Mouse (Mus musculus) skeletal muscle tissue, adult 2 months (tissue): Measurements from ENCODE around the gene Tmem11.
"Not testable (repeated sequence)": the region's sequence is repeated elsewhere in the genome, so short reads cannot be mapped to it uniquely, and the experiment has no call there.

Experiments used
- DNase-seq: peaks from one replicate; pipeline ENCODE4 v3.0.0-alpha.2; 2012; ENCODE audit warnings: low read depth, low spot score

Gene Tmem11

DNA sequence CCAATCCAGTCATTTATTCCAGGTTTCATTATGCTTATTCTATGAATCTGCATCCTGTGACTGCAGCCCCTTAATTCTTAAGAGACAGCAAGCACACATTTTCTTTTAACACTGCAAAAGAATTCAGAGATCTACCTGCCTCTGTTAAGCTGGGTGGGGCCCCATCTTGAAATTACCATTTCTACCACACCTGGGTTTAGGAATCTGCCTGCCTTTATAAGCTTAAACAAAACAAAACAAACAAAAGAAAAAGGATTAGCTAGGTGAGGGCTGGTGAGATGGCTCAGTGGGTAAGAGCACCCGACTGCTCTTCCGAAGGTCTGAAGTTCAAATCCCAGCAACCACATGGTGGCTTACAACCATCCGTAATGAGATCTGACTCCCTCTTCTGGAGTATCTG lies 7.9 kb upstream of the Tmem11 start:
- not testable (repeated sequence) for DNase-seq

DNA sequence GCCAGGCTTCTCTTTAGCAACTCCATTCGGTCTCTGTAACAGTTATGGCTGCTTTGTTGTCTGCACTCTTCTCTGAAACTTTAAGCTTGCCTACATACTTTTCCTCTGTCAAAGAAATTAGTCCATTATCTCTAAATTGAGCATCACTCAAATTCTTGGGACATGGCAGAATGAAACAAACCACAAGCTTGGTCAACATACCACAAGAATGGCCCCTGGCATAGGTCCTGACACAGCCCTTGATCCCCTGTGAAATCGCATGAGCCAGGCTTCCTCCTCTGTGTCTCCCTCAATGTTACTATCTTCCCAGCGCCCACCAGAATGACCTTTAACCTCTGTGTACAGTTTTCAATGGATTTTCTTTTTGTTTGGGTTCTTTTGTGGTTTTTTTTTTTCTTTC lies 3.3 kb upstream of the Tmem11 start:
- no peak for DNase-seq

DNA sequence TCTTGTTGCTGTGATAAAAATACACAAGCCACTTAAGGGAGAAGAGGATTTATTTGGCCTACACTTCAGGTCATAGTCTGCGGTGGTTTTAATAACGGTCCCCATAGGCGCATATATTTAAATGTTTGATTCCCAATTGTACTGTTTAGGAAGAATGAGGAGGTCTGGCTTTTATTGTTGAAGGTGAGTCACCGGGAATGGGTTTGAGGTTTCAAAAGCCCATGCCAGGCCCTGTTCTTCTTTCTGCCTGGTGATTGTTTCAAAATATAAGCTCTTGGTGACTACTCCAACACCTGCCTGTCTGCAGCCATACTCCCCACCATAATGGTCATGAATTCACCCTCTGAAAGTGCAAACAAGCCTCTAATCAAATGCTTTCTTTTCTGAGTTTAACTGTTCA lies 1.5 kb upstream of the Tmem11 start:
- DNase-seq: no peak

DNA sequence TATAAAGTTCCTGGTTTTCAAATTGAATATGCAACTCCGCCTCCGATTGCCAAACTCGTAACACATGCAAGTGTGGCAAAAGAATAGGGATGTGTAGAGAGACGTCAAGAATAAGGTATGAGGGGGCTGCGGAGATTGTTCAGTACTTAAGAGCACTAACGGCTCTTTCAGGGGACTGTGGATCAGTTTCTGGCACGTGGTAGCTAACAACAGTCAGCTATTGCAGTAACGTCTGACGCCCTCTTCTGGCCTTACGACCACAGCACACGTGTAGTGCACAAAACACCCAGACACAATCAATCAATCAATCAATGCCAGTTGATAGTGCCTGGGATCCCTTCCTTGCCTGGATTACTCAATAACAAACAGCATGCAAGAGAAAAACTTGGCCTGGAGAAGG lies 351 bp upstream of the Tmem11 start:
- DNase-seq: peak; percentile 72

DNA sequence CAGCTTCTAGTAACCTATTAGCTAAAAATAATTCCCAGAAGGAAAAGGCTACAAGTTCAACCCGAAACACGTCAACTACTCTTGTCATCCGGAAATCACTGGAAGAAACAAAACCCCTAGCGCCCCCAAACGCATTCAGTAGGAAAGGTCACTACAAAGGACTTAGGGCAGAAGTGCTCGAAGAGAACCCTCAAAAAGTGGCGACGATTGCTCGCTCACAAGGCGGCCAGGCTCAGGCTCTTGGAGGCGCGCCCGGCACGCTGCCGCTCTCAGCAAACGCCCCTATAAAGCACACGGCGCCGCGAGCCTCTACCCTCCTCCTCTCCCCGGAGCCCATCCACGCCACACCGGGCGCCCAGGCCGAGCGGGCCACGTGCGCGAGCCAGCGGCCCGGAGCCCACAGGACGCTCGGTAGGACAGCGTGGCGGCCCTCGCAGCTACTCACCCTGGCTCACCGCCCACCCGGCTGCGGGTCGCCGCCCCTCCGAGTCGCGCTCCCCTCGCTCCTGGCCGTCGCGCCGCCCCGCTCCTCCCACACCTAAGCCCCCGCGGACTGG lies 938 bp downstream of the Tmem11 start:
- DNase-seq: peak; percentile 67

DNA sequence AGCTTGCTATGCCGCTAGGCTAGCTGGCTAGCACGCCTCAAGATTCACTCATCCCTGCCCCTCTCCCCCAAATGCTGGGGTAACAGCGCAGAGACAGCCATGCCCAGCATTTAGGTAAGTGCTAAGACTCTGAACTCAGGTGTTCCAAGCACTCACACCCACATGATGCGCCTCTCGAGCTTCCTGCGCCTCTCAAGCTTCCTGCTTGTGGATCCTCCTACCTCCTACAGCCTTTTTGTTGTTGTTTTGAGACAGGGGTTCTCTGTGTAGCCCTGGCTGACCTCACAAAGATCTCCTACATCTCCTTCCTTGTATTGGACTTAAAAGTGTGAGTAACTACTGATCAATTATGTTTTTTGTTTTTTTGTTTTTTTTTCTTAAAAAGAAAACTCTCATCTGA lies 6.0 kb downstream of the Tmem11 start:
- no peak for DNase-seq

DNA sequence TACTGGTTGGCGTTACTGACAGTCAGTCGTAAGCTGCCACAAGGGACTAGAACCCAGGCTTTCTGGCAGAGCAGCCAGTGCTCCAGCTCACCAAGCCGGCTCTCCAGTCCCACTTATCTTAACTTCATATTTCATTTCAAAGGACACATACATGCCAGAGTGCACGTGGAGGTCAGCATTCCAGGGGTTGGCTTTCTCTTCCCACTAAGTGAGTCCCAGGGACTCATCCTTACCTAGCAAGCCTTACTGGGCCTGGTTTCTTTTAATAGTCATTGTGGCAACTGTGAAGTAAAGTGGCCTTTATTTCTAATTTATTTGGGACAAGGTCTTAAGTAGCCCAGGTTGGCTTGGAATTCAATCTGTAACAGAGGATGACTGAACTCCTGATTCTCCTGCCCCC lies 7.7 kb downstream of the Tmem11 start:
- no peak for DNase-seq

DNA sequence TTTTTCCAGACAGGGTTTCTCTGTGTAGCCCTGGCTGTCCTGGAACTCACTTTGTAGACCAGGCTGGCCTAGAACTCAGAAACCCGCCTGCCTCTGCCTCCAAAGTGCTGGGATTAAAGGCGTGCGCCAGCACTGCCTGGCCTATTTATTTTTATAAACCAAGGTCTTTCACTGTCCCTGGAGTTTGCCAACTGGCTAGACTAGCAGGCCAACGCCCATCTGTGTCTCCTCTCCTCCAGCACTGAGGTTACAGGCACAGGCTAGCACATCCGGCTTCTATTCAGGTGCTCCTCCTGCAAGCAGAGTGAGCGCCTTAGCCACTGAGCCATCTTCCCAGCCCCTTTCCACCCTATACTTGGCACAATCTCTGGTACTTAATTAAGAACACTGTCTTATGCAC lies 9.6 kb downstream of the Tmem11 start:
- DNase-seq: not testable (repeated sequence)

DNA sequence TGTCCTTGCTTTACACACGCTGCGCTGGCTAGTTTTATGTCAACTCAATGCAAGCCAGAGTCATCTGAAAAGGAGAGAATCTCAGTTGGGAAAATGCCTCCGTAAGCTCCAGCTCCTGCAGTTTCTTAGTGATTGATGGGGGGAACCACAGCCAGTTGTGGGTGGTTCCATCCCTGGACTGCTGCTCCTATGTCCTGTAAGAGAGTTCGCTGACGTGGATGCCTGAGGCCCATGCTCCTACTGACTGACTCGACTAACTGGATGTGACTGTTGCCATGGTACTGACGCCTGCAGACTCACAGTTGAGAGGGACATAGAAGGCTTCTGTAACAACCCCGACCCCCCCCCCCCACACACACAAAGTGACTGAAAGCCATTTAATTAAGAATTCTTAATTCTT lies 11.2 kb downstream of the Tmem11 start:
- no peak for DNase-seq

DNA sequence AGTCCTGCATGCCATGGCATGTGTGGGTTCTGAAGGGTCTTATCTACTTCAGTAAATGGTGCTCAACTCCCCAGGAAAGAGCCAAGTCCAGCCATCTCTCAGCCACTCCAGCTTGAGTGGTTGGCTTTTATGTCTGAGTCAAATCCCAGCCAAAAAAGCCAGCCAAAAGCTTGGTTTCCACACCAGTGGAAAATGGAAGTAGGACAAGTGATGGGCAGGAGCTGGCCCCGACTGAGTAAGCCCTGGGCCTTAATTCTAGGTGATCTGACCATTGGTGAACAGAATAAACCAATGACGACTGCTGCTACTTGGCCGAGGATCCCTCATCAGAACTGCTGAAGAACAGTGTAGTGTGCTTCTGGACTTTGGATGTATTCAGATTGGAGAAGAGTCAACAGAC lies 11.6 kb downstream of the Tmem11 start:
- no peak for DNase-seq

DNA sequence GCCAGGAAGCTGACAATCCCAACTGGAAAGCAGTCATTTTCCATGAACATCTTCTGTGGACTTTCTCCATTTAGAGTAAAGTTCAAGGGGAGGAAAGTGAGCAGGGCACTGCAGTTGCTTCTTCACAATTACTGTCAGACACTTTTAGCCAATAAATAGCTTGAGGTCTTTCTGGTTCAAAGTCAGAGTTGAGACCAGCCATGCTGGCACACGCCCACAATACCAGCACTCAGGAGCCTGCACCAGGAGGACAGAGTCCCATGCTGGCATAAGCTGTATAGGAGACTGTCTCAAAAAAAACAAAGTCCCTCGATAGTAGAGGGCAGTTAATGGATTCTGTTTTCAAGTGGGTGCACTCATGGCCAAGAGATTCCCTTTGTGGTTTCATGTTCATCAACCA lies 13.1 kb downstream of the Tmem11 start:
- DNase-seq: no peak

DNA sequence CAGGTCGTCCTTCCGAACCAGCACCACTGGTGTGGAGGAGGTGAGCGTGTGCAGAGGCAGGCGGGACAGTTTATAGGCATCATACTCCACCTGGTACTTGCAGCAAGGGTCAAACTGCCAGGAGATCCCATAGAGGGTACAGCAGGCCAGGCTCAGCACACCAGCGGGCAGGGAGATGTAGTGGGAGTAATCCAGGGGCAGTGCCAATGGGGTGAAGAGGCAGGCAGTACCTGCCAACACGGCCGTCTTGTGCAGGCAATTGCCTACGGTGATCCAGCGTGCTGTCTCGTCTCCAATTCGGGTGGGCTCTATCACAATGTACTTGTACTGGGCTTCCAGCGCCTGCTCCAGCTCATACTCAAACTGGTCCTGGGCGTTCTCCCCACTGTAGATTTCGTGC lies 14.2 kb downstream of the Tmem11 start:
- DNase-seq: peak; percentile 42

DNA sequence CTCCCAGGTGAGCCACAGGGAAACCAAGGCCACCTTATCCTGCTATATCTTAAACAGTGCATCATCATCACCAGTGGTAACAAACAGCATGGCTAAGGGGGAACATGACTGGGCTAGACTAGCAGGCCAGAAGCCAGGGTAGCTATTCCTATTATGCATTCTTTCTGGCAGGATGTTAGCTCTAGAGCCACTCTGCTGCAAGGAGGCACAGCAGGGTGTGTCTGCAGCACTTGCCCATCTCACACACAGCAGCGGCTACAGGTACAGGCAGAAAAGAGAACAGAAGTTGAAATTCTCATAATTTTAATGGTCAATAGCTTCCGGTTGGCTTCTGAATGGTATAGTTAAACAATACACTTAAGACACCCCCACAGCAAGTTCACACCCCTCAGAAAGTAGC lies 14.9 kb downstream of the Tmem11 start:
- no peak for DNase-seq

DNA sequence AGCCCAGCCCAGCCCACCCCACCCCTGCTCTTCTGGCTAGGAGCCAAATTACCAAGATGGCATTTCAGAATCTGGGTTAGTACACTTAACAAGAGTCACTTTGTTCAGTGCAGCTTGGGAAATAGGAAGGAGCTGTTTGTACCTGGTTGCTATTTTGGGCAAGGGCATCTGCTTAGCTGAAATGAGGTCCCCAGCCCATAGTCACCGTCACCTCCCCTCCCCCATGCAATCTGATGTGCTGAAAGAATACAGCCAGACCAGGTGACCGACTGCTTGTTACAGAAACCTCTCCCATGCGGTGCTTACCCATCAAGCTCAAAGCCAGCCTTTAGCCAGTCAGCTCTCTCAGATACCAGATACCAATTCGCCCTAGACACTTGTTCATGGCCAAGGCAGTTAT lies 15.9 kb downstream of the Tmem11 start:
- peak; percentile 54 for DNase-seq

DNA sequence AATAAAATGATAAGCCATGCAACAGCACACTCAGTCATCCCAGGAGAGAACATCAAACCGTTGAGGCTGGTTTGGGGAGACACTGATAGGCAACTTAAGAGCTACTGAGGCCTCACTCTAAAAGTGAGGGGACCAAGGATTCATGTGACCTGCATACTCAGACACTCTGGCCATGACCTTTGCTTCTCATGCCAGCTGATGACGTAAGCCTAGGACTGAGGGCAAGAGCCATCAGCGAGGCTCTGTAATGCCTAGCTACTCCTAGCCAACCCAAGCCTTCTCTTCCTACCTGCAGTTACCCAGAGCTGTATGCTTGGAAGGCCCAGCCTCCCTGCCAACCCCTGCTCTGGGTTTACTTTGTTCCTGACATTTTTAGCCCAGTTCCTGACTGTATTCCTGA lies 17.1 kb downstream of the Tmem11 start:
- no peak for DNase-seq

DNA sequence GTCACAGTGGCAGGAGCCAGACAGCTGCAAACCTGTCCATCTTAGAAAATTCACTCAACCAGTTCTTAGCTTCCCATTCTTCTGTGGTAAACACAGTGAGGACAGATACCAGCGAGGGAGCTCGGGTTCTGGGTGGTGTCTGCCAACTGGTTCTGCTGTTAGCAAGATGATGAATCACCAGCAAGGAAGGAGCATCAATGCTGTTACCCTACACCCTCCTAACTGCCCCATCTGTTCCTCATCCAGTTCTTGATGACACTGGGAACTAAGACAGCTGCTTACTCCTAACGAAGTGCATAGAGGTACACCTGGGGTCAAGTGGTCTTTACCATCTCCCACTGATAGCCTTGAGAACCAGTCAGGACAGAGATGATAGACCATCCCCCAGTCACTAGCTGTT lies 22.5 kb downstream of the Tmem11 start:
- no peak for DNase-seq

DNA sequence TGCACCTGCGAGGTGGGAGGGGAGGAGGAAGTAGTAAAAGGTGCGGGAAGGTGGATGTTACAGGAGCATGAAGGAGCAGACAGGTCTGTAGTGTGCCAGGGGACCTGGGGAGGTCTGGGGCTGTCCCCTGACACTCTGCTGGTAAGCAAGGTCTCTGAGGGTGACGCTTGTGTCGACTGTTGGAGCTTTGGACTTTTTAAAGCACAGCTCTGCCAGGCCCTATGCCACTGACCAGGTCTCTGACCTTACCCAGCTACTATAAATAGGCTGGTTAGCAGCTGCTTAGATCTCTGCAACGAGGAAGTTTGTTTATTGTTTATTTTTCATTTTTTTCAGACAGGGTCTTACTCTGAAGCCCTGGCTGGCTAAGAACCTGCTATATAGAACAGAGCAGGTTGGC lies 33.7 kb downstream of the Tmem11 start:
- peak; percentile 55 for DNase-seq

DNA sequence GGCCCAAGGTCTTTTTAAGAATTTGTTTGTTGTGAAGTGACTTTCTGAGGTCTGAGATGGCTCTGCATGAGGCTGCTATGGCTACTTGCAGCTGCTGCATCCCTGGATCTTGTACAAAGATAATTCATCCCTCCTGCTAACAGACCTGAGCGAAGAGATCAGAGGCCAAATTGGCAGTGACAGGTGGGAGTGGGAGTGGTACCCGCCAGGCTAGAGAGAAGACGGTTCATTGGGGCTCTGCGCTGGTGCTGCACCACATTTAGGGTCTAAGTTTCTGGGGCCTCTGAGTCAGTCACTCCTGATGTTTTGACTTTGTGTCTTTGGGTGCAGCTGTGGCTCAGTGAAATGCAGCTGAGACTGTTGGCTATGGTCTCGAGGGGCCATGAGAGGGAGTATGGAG lies 35.7 kb downstream of the Tmem11 start:
- DNase-seq: no peak

DNA sequence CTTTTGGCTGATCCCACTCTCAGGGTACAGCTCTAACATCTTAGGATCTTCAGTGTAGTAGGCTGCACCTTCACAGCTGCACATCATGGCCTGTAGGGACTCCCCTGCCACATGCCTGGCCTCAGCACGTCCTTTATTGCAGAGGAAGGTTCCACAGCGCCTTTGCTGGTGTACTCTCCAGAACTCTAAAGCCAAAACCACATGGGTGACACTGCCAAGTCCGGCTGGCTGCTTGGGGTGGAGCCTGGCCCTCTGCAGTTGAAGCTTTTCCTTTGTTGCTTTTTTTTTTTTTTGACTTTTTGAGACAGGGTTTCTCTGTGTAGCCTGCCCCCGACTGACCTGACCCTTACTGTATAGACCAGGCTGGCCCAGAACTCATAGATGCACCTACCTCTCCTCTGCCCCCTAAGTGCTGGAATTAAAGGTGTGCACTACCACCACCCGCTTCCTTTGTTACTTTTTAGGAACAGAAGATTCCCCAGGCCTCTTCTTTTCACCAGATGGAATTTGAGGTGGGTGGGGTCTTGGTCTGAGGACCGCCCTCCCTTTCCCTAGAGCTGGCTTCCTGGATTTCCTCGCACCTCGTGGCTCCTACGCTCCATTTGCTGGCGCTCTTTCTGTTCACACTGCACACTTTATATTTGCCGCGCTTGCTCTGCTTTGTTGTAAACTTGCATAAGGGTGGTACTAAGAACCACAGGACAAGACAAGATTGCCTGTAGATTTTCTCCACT lies 37.4 kb downstream of the Tmem11 start:
- DNase-seq: no peak

DNA sequence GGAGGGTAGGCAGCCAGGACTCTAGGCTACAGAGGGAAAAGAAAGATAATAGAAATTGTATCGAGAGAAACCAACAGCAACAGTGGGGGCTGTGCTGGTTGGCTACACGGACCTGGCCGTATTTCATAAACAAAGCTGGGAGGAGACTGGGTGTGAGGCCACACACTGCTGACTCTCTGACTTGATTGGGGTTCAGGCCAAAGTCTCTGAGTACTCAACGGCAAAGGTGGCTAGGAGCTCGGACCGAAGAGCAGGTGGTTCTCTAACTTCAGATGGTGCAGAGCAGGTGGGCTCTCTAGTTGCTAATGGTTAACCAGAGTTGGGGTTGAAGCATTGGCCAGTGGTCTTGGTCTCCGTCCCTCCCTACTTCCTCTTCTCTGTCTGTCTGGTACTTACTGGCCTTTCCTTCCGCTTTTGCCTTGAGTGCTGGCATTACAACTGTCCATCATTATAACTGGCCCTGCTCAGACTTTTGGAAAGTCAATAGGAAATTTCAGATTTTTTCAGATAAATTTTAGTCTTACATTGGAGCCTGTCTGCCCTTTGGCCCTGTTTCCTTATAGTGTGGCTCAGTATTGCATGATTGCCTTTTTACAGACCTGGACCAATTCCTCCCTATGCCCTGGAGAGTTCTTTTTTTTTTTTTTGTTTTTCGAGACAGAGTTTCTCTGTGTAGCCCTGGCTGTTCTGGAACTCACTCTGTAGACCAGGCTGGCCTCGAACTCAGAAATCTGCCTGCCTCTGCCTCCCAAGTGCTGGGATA lies 41.2 kb downstream of the Tmem11 start:
- no peak for DNase-seq

DNA sequence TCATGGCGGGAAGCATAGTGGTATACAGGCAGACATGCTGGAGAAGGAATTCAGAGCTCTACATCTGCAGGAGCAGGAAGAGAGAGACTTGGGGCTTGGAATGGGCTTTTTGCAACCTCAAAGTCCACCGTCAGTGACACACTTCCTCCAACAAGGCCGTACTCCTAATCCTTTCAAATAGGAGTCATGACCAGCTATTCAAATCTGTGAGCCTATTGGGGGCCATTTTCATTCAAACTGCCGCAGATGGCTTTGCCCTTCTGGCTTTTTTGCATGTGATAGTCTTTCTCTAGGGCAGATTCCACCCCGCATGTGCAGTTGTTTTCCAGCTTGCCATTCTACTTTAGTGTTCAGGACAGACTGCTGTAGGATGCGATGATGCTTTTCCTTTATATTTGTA lies 42.2 kb downstream of the Tmem11 start:
- no peak for DNase-seq

DNA sequence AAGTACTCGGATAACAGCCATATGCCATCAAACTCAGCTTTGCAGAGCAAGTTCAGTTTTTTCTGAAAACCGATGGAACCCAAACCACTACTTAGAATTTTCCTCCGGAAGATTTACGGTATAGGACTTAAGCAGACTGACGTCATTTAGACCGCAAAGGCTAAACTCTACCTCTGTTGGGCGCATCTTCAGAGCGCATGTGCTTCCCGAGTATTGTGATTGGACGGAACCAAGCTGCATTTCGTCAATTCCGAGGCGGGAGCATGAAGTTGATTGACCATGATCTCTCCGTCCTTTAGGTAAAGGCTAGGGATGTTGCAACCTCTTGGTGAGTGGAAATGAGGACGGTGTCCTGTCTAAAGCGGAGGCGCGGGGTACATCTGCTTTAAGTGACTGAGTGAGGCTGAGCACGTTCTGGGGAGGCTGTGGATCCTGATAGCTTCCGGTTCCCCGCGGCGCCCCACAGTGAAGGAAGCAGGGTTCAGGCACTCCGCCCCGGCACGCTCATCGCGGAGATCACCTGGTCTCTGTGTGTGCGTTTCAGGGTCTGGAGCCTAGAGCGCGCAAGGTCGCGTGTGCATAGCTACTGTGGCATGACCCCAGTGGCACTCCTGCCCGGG lies 48.5 kb downstream of the Tmem11 start, which contains the start of gene Dhrs7b:
Gene Dhrs7b (plus strand): TSS at position 199 of the 620 bp plus-strand sequence.
- DNase-seq: peak; percentile 94

DNA sequence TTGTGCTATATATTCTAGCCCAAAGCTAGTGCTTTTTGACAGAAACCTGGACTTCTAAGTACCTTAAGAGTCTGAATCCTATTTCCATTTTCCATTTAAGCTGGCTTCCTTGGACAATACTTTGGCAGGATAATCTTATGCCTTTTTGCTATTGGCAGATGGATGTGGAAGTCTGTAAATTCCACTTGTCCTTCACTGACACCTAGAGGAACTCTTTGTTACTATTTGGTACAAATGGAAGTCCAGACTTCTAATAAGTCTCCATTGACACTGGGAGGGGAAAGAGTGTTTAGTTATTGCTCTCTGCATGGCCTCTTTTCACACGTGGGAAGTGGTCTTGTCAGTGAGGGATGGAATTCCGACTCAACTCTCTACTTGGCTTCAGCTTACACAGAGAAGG lies 50.2 kb downstream of the Tmem11 start:
- DNase-seq: no peak
